Mouse (Mus musculus) ES-E14 (cell line): ENCODE measurements around the gene Twsg1. TPM values are rescaled to one million over a fixed set of nuclear protein-coding genes. Genes with fewer than 3 reads are reported as not detected.
"Not testable (repeated sequence)": the region's sequence is repeated elsewhere in the genome, so short reads cannot be mapped to it uniquely, and the experiment has no call there.

Source experiments
- DNase-seq: peaks from one replicate; pipeline ENCODE4 v3.0.0-alpha.2; 2013; ENCODE audit warnings: low read depth, low spot score
- H3K27ac ChIP-seq: 2 replicates; pipeline ENCODE4 v1.5.1; 2012; ENCODE audit warnings: low read depth, mild to moderate bottlenecking, low read length, moderate library complexity, mixed read lengths; ENCODE audit not compliant: poor library complexity, insufficient read depth, severe bottlenecking
- H3K36me3 ChIP-seq: 2 replicates; pipeline ENCODE4 v1.6.1; 2012; ENCODE audit warnings: mild to moderate bottlenecking, low read length, moderate library complexity, mixed read lengths; ENCODE audit not compliant: control insufficient read depth, poor library complexity, insufficient read depth, severe bottlenecking
- H3K4me1 ChIP-seq, 2 experiments: fragments of 150-350 bp in 1 of 2; sonication (generic) in 1 of 2; 2 replicates each; pipeline ENCODE4 v1.6.1; 2012; ENCODE audit warnings: low read length in 2 of 2, mild to moderate bottlenecking in 1 of 2, mixed read lengths in 1 of 2; ENCODE audit not compliant: control insufficient read depth in 2 of 2, insufficient read depth in 2 of 2, poor library complexity in 1 of 2
- H3K4me3 ChIP-seq, 2 experiments: fragments of 150-350 bp in 1 of 2; sonication (generic) in 1 of 2; 2 replicates each; pipeline ENCODE4 v1.5.1; 2012; ENCODE audit warnings: low read length in 2 of 2, low read depth in 1 of 2, mild to moderate bottlenecking in 1 of 2, mixed read lengths in 1 of 2; ENCODE audit not compliant: insufficient read depth in 1 of 2, poor library complexity in 1 of 2, severe bottlenecking in 1 of 2
- H3K9ac ChIP-seq: 2 replicates; pipeline ENCODE4 v1.6.1; 2012; ENCODE audit warnings: low read depth, mild to moderate bottlenecking, low read length, mixed read lengths; ENCODE audit not compliant: poor library complexity, insufficient read depth, severe bottlenecking
- H3K9me3 ChIP-seq: fragments of 150-350 bp; sonication (generic); 2 replicates; pipeline ENCODE4 v1.6.1; 2012; ENCODE audit warnings: low read depth, mild to moderate bottlenecking, low read length; ENCODE audit not compliant: control insufficient read depth, insufficient read depth
- CHD2 ChIP-seq: IDR thresholded peaks from 2 replicates; pipeline ENCODE4 v1.6.1; 2014; ENCODE audit warnings: mild to moderate bottlenecking, low read depth, low read length, inconsistent platforms
- HCFC1 ChIP-seq: IDR thresholded peaks from 2 replicates; pipeline ENCODE4 v1.6.1; 2012; ENCODE audit warnings: low read length, inconsistent platforms, borderline replicate concordance; ENCODE audit not compliant: insufficient read depth
- MAFK ChIP-seq: IDR thresholded peaks from 2 replicates; pipeline ENCODE4 v1.6.1; 2014; ENCODE audit warnings: mild to moderate bottlenecking, low read depth, low read length, inconsistent platforms; ENCODE audit not compliant: insufficient read depth
- ZC3H11A ChIP-seq: IDR thresholded peaks from 2 replicates; pipeline ENCODE4 v1.6.1; 2012; ENCODE audit warnings: low read depth, mild to moderate bottlenecking, inconsistent platforms, low read length, borderline replicate concordance
- ZNF384 ChIP-seq: IDR thresholded peaks from 2 replicates; pipeline ENCODE4 v1.6.1; 2012; ENCODE audit warnings: low read depth, low read length, inconsistent platforms
- in situ Hi-C, 2 experiments: fragments of 600-800 bp; cut with MboI; formaldehyde crosslinking; loops; one replicate each; pipeline ENCODE4 v1.15.1; 2025; ENCODE audit warnings: low sequenced_read_pairs in 2 of 2, inconsistent platforms in 1 of 2; ENCODE audit not compliant: unreplicated experiment in 2 of 2
- total RNA-seq: library from RNA; depleted of rRNA; stranded (reverse); fragments of 300-350 nt; gene quantifications from 2 replicates; pipeline ENCODE4 v1.2.3, GENCODE M21; 2012; rRNA removed

Twsg1 gene
- total RNA-seq, result 34.2 and 56.2 TPM in 2 replicates

DNA sequence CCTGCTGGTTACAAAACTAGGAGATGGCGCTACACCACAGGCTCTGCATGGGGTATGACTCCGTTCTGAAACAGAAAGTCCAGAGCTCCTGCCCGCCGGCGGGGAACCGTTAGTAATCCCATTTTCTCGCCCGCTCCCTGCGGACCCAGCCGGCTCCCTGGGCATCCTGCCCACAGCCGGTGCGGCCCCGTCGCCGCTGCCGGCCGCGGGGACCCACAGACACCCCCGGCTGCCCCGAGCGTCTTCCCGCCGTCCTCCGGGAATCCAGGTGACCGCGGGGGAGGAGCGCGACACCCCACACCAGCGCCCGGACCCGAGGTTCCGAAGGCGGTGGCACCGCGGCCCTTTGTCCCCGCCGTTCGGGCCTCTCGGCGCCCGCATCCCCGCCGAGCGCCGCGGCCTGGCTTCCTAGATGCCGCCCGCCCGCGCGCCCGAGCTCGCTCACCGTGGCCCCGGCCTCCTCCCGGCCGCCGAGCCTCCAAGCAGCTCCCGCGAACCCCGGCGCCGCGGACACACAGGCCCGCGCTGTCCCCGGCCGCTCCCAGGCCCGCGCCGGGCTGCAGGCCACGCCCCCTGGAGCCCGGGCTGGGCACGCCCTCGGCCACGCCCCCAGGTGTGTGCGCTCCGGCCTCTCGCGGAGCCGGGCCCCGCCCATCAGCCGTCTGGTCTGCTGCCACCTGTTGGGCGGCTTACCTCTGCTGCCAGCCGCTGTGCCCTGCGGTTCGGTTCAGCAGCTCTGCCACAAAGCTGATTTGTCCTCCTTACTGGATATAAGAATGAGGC lies at the start of gene Twsg1:
Twsg1 (minus strand) TSS at position 605 of the 783 bp plus-strand sequence.
- Histone ChIP-seq H3K36me3 (peaks cover 7% of the 10 kb centered on the region; the same call in 1 of the 2 replicates), H3K27ac (no peak within 1 kb of the TSS), H3K4me3 (peak within 1 kb of the TSS; percentile 85 to 97), H3K9me3 (no peaks in the 10 kb centered on the region), H3K9ac (peak within 1 kb of the TSS; percentile 93), H3K4me1 (peaks cover 1 to 18% of the 10 kb centered on the region in 2 experiments; a peak in 3 of 4 replicates)
- DNase-seq, result peak; percentile 75
- TF ChIP-seq ZNF384, result no peak
- in situ Hi-C loops, result no loop called here

DNA sequence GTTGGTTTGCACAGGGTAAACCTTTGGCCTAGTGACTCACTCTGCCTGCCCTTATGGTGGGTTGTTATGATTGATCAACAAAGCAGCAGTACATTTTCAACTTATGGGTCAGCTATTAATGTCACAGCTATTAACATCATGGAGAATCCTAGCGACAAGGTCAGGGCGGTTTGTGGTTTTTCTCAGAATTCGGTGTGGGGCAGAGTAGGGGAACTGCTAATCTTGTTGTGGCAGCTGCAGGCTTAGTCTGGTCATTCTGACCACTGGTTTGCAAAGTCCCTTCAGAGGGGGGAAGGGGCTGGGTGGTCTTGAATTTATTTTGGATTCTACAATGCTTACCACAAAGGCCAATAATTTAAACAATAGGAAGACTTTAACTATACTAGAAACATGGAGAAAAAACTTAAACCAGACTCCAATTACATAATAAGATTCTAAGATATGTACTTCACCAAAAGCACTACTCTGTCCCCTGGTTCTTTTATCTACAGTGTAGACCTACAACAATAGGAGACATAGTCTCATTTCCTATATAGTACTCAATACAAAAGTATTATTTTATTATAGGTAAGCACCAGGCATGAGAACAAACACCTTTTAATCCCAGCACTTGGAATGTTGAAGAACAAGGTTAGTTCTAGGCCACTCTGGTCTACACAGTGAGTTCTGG lies 37.3 kb upstream of the Twsg1 start:
- DNase-seq, result no peak
- no peaks in the 10 kb centered on the region for H3K36me3 ChIP-seq
- H3K27ac ChIP-seq, result no peak overlapping the region
- in situ Hi-C loops, result no loop called here
- no peak overlapping the region for H3K4me3 ChIP-seq
- H3K9ac ChIP-seq, result no peak overlapping the region
- no peaks in the 10 kb centered on the region for H3K4me1 ChIP-seq
- TF ChIP-seq HCFC1 (no peak), ZC3H11A (no peak), ZNF384 (no peak), MAFK (no peak), CHD2 (no peak)
- H3K9me3 ChIP-seq, result no peaks in the 10 kb centered on the region

- H3K27ac ChIP-seq, H3K9ac ChIP-seq, in situ Hi-C loops, H3K36me3 ChIP-seq, H3K4me1 ChIP-seq, H3K4me3 ChIP-seq, DNase-seq, H3K9me3 ChIP-seq: not testable (repeated sequence)
Measured at GRCm38 (mm10) chr17:65976720-65977119, 25.7 kb upstream of the Twsg1 start.

GRCm38 (mm10) chr17:65967751-65968150 lies 16.7 kb upstream of the Twsg1 start:
- peaks cover 0 to 2% of the 10 kb centered on the region in 2 experiments; a peak in 1 of 4 replicates for H3K4me1 ChIP-seq
- no peaks in the 10 kb centered on the region for H3K9me3 ChIP-seq
- no peak overlapping the region for H3K27ac ChIP-seq
- no peak for TF ChIP-seq MAFK
- no peak for TF ChIP-seq ZNF384
- TF ChIP-seq CHD2, result no peak
- TF ChIP-seq HCFC1, result no peak
- TF ChIP-seq ZC3H11A, result no peak
- no peak overlapping the region for H3K4me3 ChIP-seq
- no peak overlapping the region for H3K9ac ChIP-seq
- H3K36me3 ChIP-seq, result no peaks in the 10 kb centered on the region
- in situ Hi-C loops, result no loop called here
- no peak for DNase-seq

DNA sequence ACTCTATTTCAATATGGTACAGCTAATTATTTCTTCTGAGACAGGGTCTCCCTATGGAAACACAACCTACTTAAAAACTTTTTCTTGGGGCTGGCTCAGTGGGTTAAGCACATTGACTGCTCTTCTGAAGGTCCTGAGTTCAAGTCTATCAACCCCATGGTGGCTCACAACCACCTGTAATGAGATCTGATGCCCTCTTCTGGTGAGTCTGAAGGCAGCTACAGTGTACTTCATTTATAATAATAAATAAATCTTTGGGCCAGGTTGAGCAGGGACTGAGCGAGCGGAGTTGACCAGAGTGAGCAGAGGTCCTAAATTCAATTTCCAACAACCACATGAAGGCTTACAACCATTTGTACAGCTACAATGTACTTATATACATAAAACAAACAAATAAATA lies 11.2 kb upstream of the Twsg1 start:
- Histone ChIP-seq H3K36me3 (no peaks in the 10 kb centered on the region), H3K4me3 (no peak overlapping the region), H3K9me3 (no peaks in the 10 kb centered on the region), H3K9ac (no peak overlapping the region), H3K4me1 (peaks cover 0 to 8% of the 10 kb centered on the region in 2 experiments; a peak in 1 of 4 replicates), H3K27ac (no peak overlapping the region)
- in situ Hi-C loops, result no loop called here
- no peak for TF ChIP-seq MAFK
- no peak for TF ChIP-seq HCFC1
- DNase-seq, result no peak
